Mouse (Mus musculus) MEL-GATA-1-ER (cell line): ENCODE data around the gene Wt1.

Experiments used
- DNase-seq: peaks from one replicate; pipeline ENCODE4 v3.0.0-alpha.2; 2012; ENCODE audit warnings: low read depth; ENCODE audit errors: extremely low read depth

Wt1 gene

DNA sequence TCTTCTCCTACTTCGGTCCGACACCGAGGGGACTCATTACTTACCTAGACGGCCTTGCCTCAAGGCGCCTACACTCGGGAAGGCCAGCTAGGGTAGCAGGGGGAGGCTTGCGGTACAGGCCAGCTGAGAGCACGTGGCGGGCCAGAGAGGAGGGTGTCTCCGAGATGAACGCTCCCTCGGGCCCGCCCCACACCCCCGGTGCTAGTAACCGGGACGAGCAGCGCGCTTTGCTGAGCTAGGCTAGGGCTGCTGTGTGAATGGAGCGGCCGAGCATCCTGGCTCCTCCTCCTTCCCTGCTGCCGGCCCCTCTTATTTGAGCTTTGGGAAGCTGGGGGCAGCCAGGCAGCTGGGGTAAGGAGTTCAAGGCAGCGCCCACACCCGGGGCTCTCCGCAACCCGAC is at the start of gene Wt1:
Gene Wt1, plus strand, starts transcription at position 251 of the 400 bp plus-strand sequence.
- no peak for DNase-seq

DNA sequence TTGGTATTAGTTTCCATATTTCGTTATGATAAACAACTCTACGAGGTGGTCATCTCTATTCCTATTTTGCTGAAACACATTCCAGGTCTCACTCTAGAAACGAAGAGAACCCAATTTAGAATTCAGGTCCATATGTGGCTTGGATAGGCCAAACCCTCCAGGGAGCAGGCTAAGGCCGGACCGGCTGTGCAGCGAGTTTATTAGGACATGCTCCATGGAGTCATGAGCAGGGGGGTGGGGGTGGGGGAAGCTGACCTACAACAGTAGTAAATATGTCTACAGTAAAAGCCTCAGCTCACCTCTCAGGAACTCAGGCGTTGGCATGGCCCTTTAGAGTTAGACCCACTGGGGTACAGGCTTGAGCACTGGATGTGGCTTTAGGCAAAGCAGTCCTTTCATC is 49.2 kb upstream of the Wt1 start:
- DNase-seq, result no peak

DNA sequence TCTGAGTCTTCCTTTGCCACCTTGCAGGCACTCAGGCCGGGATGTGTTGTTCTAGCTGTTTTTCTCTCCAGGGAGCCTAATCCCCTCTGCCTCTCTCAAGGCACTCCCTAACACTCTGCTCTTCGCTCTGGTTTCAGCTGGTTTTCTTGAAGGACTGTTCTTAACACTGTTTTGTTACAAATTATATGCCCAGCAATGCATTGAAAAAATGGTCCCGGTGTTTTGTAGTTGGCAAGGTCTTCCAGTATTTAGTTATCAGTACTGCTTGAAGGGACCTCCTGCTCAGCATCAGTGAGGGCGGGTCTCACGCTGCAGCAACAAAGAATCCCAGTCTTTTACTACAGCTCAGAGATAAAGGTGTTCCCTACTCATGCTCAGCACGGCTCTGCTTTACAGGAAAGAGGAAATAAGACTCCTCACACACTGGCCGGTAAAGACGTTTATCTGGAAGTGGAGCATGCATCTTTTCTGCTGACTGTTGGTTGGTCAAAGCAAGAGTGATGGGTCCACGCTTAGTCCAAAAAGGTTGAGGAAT is 44.0 kb upstream of the Wt1 start:
- no peak for DNase-seq

DNA sequence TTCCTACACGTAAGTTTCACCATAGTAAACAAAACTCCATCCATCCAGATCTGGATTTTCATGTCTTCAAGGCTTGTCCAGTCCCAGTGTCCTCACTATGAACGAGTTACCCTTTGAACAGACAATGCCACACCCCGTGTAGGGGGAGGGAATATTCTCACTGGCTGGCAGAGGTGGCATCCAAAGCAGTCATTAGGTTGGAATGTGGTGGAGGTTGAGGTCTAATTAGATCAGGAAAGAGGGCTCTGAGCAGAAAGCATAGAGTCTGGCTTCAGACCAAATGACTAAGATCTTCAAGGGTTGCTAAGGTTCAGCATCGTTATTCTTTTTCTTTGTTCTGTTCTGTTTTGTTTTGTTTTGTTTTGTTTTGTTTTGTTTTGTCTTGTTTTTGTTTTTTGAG is 42.3 kb upstream of the Wt1 start:
- DNase-seq, result no peak

DNA sequence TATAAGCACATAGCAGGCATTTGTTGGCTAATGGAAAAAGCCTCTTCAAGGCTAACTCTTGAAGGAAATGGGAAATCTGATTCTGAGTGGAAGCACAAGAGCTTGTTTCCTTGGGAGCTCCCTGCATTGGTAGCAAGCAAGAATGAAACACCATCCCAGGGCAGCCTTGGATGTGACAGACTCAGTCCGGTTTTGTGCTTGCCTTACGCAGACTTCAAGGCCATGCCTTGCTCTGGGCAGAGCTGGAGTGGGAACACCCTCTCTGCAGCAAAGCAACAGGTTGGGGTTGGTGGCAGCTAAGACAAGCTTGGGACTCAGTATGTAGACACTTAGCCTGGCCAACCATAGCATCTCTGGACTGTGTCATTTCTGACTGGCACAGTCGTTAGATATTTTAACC is 40.2 kb upstream of the Wt1 start:
- no peak for DNase-seq

DNA sequence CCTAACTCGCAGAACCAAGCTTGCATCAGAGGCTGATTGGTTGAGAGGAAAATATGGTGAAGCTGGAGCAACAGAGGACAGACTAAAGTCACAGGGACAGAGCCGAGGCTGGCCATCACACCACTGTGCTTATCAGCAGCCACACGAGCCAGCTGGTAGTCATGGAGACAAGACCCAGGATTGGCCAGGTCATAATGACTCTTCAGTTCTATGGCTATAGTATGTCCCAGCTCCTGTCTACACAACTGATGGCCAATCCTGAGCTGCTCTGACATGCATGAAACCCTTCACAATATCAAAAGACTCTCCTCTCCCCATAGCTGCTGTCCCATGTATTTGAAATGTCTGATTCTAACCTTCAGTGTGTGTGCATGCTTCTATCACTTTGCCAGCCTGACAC is 38.3 kb upstream of the Wt1 start:
- DNase-seq, result no peak

DNA sequence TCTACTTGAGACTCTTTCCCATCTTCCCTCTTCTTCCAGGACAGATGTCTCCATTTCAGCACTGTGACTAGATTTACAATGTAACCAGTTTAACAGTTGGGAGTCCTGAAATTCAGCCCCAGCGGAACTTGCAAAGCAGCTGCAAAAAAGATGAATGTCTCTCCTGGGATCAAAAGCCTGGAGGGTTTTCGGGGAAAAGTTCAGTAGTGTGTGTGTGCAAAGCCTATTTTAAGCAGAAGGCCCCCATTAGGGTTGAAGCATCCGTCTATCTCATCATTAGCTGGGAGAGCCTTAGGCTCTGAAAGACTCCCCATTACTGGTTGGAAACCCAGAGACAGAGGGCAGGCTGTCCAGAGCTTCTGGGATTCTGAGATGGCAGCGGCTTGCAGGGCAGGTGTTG is 37.2 kb upstream of the Wt1 start:
- no peak for DNase-seq

DNA sequence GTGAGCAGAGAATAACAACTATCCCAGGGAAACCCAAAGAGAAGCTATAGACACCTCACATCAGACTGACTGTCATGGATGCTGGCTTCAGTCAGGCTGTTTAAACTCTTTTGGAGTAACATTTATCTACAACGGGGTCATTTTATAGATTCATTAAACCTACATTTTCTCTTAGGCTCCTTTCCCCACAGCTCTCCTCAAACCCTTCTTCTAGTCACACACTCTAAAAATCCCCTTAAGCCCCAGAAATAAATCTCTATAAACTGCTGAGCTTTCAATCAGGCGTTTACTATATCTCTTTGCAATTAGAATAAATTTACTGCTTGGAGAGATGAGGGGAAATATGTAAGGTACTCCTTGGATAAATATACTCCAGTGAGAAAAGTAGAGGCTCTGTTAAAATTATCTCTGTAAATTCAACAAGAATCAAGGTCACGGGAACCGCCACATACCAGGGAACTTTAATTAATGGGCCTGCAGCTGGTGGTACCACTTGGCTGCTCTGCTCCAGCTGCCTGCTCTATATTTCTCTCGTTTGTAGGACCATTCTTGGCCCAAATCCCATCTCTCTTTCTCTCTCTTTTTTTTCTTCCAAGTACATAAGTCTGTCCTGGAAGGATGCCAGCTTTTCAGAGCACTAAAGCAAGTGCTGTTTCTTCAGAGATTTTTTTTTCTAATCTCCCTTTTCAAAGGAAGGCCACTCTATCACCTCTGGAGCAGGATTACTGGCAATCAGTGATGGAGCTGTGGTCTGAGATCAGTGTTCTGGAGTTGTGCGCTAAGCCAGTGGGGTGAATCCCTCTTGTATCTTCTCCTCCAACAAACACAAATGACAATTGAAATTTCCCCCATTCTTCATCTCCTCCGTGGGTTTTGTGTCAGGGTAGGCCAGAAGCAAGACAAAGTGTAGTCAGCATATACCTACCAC is 36.5 kb upstream of the Wt1 start:
- DNase-seq, result no peak

DNA sequence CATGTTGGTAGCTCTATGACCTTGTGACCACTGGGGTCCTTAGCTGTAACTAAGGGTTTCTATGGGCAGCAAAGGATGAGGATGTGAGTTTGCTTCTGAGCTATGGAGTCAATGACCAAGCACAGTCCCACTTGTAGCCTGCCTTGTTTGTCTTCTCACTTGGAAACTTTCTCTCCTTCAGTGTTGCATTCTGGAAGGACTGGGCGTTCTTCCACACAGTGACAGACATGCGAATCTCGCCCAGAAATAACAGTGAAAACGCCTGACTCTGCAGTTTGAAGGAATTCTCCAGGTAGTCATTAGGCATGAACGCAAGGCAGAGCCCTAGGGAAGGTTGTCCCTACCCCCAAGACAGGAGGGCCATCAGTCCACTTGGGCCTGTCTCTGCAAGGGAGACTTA is 35.3 kb upstream of the Wt1 start:
- no peak for DNase-seq

DNA sequence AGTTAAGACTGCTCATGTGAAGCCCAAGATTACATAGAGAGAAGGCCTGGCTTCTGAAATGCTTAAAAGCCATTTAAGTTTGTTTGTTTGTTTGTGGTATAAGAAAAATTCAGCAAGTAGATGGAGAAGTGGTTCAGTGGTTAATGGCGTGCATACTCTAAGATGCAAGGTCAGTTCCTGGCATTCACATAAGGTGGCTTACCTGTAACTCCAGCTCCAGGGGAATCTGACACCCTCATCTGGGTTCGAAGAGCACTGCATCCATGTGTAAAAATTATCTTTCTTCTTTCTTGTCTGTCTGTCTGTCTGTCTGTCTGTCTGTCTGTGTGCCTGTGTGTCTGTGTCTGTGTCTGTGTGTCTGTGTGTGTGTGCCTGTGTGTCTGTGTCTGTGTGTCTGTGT is 34.6 kb upstream of the Wt1 start, which contains the start of gene Gm11060:
Gene Gm11060, plus strand, starts transcription at position 301 of the 400 bp plus-strand sequence.
- DNase-seq, result no peak

DNA sequence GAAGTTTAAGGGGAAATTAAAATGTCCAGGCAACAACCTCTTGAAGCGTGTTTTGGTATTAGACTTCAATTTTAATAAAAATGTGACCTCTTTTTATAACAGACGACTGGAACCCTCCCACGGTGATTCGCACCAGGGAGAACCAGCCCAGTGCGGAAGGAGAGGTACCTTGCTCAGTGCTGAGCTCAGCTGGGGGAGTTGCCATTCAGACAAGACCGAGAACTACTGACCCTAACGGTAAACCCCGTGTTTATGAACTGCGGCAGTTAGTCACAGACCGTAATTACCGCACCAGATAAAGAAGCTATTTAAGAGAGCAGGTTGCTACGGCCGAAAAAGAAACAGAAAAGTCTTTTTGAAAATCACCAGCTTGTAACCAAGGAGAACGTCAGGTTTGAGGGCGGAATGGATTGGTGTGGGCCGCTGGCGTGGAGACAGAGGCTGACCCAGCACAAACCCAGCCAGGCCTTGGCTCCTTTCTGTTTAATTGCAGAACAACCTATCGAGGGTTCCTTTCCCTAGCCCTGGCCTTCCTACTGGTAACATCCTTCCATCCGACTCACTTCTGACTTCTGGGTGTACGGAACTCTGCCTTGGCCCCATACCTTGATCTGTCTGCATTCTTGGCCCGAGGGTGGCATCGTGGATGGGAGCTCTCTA is 28.9 kb upstream of the Wt1 start:
- DNase-seq, result no peak

DNA sequence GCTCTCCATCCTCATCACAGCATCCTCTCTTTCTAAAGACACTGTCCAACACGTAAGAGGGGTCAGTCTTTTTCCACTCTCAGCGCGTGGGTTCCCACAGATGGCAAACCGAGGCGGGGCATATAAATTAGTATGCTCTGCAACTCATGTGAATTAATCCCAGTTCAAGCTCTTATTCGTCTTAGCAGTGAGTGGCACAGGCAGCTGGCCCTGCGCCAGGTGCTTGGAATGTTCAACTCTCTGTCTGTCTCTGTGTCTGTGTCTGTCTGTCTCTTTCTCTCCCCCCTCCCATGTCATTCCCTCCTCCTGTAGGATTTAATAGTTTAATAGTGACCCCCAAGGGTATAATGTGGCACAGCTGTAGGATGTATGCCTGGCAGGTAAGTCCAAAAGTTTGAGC is 26.9 kb upstream of the Wt1 start:
- no peak for DNase-seq

DNA sequence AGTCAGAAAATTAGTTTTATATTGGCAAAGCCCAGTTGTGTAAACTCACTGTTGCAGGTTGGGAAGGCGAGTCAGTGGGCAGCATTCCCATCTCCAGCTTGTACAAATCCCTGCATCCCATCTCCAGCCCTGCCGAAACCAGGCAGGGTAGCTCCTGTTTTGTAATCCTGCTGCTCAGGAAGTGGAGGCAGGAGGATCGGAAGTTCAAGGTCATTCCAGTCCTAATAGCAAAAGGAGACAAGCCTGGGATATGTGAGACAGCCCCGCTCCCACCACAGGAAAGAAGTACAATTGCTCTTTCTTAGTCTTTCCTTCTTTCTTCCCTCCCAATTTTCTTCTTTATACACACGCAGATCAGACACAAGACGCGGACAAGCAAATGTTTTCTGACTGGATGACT is 25.8 kb upstream of the Wt1 start:
- DNase-seq, result no peak

DNA sequence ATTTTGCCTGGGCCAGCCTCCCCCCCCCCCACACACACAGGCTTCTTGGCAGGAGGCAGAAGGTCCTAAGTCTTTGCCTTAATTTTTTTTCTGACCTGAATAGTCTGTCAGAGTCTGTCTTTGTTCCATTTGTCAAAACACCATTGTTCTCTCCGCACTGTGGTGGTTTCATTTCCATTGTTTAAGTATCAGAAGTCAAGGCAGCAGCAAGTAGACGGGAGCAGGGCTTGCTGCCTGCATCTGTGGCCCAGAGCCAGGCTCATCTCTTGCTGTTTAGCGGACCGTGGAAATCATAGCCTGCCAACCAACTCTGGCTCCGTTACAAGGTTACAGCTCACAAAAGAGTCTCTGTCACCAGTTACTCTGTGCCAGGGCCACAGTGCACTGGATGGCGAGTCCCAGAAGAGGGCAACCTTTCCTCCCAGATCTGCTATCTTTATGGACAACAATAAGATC is 17.6 kb upstream of the Wt1 start:
- DNase-seq, result no peak

DNA sequence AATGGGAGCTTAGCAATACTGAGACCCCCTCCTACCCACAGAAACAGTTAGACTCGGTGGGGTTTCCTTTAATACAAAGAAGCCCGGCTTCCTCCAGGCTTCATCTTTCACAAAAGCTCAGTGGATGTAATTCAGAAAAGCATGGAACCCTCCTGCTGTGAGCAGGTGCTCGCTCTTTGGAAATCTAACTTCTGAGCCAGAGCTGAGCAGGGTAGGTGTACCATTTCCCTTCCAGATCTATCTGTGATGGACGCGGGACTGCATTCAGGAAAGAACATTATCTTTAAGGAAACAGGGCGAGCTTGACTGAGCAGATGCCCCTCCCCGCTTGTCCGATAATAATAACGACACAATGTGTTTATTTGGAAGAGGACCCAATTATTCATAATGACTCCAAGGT is 12.3 kb upstream of the Wt1 start:
- peak; percentile 52 for DNase-seq

DNA sequence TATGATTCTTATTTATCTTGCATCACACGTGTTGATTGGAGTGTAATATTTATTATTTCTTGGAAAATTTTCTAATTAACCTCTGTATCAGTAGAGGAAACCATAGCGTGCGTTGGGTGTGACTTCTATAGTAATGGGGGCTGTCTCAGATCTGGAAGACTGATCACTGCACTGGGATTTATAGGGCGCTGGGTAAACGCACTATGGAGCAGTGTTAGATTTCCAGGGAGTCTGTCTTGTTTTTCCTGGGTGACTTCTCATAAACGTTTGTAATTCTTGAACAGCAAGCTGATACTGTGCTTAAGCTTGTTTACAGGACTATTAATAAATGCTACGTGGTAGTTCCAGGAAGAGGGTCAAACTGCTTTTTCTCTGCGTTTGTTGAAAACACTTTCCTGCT is 8.7 kb upstream of the Wt1 start:
- DNase-seq, result no peak

DNA sequence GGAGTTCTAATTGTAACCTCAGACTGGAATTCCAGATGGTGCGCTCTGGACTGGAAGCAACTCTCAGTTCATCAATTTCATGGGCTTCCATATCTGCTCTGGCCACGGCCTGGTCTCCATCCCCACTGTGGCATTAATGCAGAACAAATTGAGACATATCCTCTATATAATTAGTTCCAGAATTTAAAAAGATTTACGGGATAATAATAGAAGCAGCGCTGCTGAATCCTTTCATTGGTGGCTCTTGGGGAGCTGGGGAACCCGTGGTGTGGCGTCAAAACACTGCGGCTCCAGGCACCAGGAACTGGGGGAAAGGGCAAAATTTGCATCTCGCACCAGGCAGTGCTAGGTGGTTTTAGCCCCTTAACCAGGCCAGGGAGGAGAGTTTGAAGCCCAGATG is 4.1 kb upstream of the Wt1 start:
- DNase-seq, result no peak

DNA sequence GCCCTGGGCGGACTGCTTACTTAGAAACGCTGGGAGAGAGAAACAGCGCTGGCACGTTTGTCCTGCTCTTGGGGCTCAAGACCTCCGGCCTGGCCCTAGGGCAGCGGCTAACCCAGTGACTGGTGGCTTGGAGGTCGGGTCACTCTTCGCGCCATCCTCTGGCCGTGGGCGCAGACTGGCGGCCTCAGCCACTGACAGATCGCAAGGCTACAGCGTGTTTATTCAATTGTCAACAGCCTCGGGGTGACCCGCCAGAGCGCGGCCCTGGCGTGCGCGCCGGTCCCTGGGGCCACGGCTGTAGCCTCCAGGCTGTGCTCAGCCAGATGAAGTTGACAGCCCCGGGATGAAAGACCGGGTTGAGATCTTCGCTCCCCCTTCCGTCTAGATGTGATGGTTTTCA is 3.4 kb upstream of the Wt1 start:
- DNase-seq, result no peak

DNA sequence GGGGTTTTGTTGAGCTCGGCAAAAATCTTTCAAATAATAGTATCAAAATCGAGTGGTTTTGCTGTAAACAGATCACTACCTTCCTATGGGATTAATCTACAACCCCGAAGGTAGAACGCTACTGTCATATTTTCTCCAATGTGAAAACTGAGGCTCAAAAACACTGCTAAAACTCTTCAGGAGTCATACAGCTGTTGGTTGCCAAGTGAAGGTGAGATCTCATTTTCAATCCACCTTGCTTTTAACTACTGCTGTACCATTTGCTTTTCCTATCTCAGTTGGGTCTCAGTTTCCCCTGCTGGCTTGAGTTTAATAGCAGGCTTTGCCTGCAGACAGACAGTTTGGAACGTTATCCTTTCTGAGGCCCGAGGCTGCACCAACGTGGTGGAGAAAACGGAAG is 2.9 kb upstream of the Wt1 start:
- no peak for DNase-seq

DNA sequence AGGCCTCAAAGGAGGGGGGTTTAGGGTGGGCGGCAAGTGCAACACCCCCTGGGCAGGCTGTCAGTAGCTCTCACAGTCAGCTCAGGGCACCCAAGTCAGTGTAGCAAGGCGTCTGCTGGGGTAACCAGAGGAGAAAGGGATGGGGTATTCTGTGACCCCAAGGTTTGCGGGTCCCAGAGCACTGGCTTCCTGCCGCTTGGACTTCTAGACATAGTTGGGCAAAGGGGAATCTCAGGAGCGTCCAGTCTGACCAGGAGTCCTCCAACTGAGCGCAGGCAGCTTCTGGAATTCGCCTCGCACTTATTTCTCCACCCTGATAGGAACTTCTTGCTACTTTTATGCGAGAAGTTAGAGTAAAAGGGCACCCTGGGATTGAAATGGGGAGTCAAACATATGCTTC is 2.4 kb upstream of the Wt1 start:
- DNase-seq, result no peak

DNA sequence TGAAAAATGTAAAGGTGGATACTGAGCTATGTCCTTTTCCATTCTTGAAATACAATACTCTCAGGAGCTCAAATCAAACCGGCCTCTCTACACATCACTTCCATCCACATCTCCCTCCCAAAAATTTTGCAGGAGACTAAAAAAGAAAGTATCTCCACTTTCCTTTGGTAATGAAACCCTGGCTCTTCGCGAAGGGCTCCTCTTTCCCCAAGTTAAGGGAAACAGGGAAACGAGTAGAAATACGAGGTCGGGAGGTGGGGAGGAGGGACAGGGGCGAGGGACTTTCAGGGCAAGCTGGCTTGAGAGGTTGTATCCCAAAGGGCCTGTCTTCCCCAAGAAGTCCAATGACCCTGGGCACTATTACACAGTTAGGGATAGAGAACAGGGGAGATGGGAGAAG is 1.9 kb upstream of the Wt1 start:
- no peak for DNase-seq

DNA sequence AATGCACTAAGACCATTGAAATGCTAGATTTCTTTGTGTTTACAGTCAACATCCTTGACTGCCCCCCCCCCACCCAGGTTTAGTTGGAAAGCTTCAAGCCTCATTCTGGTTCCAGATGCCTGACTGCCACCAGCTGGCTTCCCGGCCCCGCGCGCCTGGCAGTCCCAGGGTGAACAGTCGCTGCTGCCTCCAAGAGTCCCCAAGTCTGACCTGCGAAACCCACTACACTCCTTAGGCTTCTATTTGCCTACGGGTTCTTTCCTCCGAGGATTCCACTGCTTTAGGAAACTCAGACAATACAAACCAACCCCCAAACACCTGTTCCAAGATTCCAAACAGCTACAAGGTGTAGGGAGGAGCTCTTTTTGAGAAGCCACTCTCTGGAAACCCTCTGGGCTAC is 1.1 kb upstream of the Wt1 start:
- no peak for DNase-seq

DNA sequence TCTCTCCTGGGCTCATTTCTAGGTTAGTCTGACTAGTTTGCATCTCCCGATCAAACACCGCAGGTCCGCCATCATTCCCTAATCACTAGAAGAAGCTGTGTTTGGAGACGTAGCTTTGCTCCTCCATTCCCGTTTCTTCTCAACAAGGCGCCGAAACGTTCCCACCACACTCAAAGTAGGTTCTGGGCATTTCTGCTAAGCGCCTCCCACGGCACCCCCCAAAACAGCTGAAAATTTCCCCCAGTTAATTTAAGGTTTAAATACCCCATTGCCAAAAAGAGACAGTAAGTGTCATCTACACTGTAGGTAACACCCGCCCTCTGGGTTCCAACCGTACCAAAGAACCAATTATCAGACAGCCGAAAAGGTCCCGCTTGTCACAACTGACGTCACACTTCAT is 688 bp upstream of the Wt1 start:
- DNase-seq, result no peak
